Mouse (Mus musculus) hindbrain, embryonic 15.5 days (tissue): ENCODE data around the gene Vwa7. TPM values are rescaled to one million over a fixed set of nuclear protein-coding genes. Genes with fewer than 3 reads are reported as not detected.
"Not testable (repeated sequence)": the region's sequence is repeated elsewhere in the genome, so short reads cannot be mapped to it uniquely, and the experiment has no call there.

ENCODE experiments used
- ATAC-seq: fragments of 200-750 bp; cut with Nextera tagmentation; 2 replicates; pipeline ENCODE4 v1.8.0; 2017; ENCODE audit warnings: low read depth, moderate number of reproducible peaks, moderate TSS enrichment; ENCODE audit not compliant: low FRiP score
- H3K27ac ChIP-seq: fragments of 300-500 bp; sonication (generic); replicated peaks from 2 replicates; pipeline ENCODE4 v1.5.1; 2015; ENCODE audit warnings: mild to moderate bottlenecking, inconsistent platforms
- H3K27me3 ChIP-seq: fragments of 300-500 bp; sonication (generic); 2 replicates; pipeline ENCODE4 v1.6.1; 2015; ENCODE audit warnings: control low read depth, inconsistent platforms
- H3K36me3 ChIP-seq: fragments of 300-500 bp; sonication (generic); 2 replicates; pipeline ENCODE4 v1.6.1; 2015; ENCODE audit warnings: control low read depth, inconsistent platforms
- H3K4me1 ChIP-seq: fragments of 300-500 bp; sonication (generic); replicated peaks from 2 replicates; pipeline ENCODE4 v1.6.1; 2015; ENCODE audit warnings: control low read depth, inconsistent platforms
- H3K4me2 ChIP-seq: fragments of 300-500 bp; sonication (generic); 2 replicates; pipeline ENCODE4 v1.6.1; 2015; ENCODE audit warnings: moderate library complexity, mild to moderate bottlenecking, inconsistent platforms
- H3K4me3 ChIP-seq: fragments of 300-500 bp; sonication (generic); 2 replicates; pipeline ENCODE4 v1.5.1; 2015; ENCODE audit warnings: mild to moderate bottlenecking, inconsistent platforms
- H3K9ac ChIP-seq: fragments of 300-500 bp; sonication (generic); 2 replicates; pipeline ENCODE4 v1.6.1; 2015; ENCODE audit warnings: inconsistent platforms
- H3K9me3 ChIP-seq: fragments of 300-500 bp; sonication (generic); 2 replicates; pipeline ENCODE4 v1.6.1; 2016; ENCODE audit warnings: control low read depth, inconsistent platforms
- WGBS: fragments of 180-500 bp; shearing (Covaris S2); methylation state at CpG from one replicate; pipeline ENCODE4 v1.1.7; 2015; 5-methylcytosine and 5-hydroxymethylcytosine counted together
- polyA plus RNA-seq: library from polyadenylated mRNA; unstranded; fragments of >200 nt; fragmentation: Nextera tagmentation; extraction: Ambion mirVana; gene quantifications from 2 replicates; pipeline ENCODE4 v1.2.1, GENCODE M21; 2015

Vwa7 gene
- polyA plus RNA-seq, 1 experiment from 2014 or later = 0.14 TPM

GRCm38 (mm10) chr17:35001452-35002152, 14.8 kb upstream of the Vwa7 start:
- peak; percentile 55 for ATAC-seq
- H3K27ac ChIP-seq = peak overlapping the region; percentile 96
- H3K9ac ChIP-seq = peak overlapping the region; percentile 97
- under 1% methylated on average over 35 of the region's 35 CpGs for WGBS
- H3K4me3 ChIP-seq = peak overlapping the region; percentile 63
- no peaks in the 10 kb centered on the region for H3K9me3 ChIP-seq
- peaks cover 29% of the 10 kb centered on the region for H3K4me1 ChIP-seq
- H3K36me3 ChIP-seq = peaks cover 16% of the 10 kb centered on the region
- no peaks in the 10 kb centered on the region for H3K27me3 ChIP-seq
- H3K4me2 ChIP-seq = peak overlapping the region; percentile 99

GRCm38 (mm10) chr17:35002153-35002865, 14.1 kb upstream of the Vwa7 start:
- no peaks in the 10 kb centered on the region for H3K9me3 ChIP-seq
- peak overlapping the region; percentile 99 for H3K4me2 ChIP-seq
- 10% methylated on average over 12 of the region's 12 CpGs for WGBS
- H3K9ac ChIP-seq = peak overlapping the region; percentile 97
- H3K36me3 ChIP-seq = peaks cover 20% of the 10 kb centered on the region
- H3K27me3 ChIP-seq = no peaks in the 10 kb centered on the region
- H3K27ac ChIP-seq = peak overlapping the region; percentile 96
- peaks cover 29% of the 10 kb centered on the region for H3K4me1 ChIP-seq
- ATAC-seq = no peak
- H3K4me3 ChIP-seq = peak overlapping the region; percentile 63

- Histone ChIP-seq H3K4me1 (peaks cover 29% of the 10 kb centered on the region), H3K27me3 (no peaks in the 10 kb centered on the region), H3K27ac (no peak overlapping the region), H3K4me2 (peak overlapping the region; percentile 99; the same call in 1 of the 2 replicates), H3K9ac (no peak overlapping the region), H3K4me3 (no peak overlapping the region), H3K9me3 (no peaks in the 10 kb centered on the region), H3K36me3 (peaks cover 26% of the 10 kb centered on the region)
- WGBS = 77% methylated on average over 9 of the region's 9 CpGs
- no peak for ATAC-seq
These were observed 13.1 kb upstream of the Vwa7 start for GRCm38 (mm10) chr17:35003022-35003838.

- H3K4me1 ChIP-seq = peaks cover 29% of the 10 kb centered on the region
- H3K4me3 ChIP-seq = no peak overlapping the region
- no peak overlapping the region for H3K9ac ChIP-seq
- H3K36me3 ChIP-seq = peaks cover 31% of the 10 kb centered on the region
- no peak overlapping the region for H3K4me2 ChIP-seq
- H3K27me3 ChIP-seq = no peaks in the 10 kb centered on the region
- no peak for ATAC-seq
- H3K27ac ChIP-seq = no peak overlapping the region
- no peaks in the 10 kb centered on the region for H3K9me3 ChIP-seq
- WGBS = 96% methylated on average over 17 of the region's 17 CpGs
These were observed 12.2 kb upstream of the Vwa7 start for GRCm38 (mm10) chr17:35004075-35004717.

GRCm38 (mm10) chr17:35005158-35005557, 11.2 kb upstream of the Vwa7 start:
- Histone ChIP-seq H3K4me3 (no peak overlapping the region), H3K9me3 (no peaks in the 10 kb centered on the region), H3K4me2 (no peak overlapping the region), H3K9ac (no peak overlapping the region), H3K27ac (no peak overlapping the region), H3K4me1 (peaks cover 23% of the 10 kb centered on the region), H3K27me3 (no peaks in the 10 kb centered on the region), H3K36me3 (peaks cover 36% of the 10 kb centered on the region)
- 95% methylated on average over 10 of the region's 10 CpGs for WGBS
- no peak for ATAC-seq

- 95% methylated on average over 4 of the region's 5 CpGs for WGBS
- not testable (repeated sequence) for H3K9me3 ChIP-seq, H3K27ac ChIP-seq, H3K4me3 ChIP-seq, ATAC-seq, H3K9ac ChIP-seq, H3K4me2 ChIP-seq, H3K27me3 ChIP-seq
- Histone ChIP-seq H3K36me3 (peaks cover 43% of the 10 kb centered on the region), H3K4me1 (peaks cover 23% of the 10 kb centered on the region)
These were observed 10.5 kb upstream of the Vwa7 start for GRCm38 (mm10) chr17:35005902-35006301.

GRCm38 (mm10) chr17:35007387-35007991, 8.9 kb upstream of the Vwa7 start:
- Histone ChIP-seq H3K9me3 (no peaks in the 10 kb centered on the region), H3K9ac (no peak overlapping the region), H3K4me1 (peaks cover 12% of the 10 kb centered on the region), H3K27ac (no peak overlapping the region), H3K4me2 (no peak overlapping the region), H3K4me3 (no peak overlapping the region), H3K36me3 (peaks cover 59% of the 10 kb centered on the region), H3K27me3 (no peaks in the 10 kb centered on the region)
- 96% methylated on average over 7 of the region's 7 CpGs for WGBS
- no peak for ATAC-seq

- Histone ChIP-seq H3K4me2 (no peak overlapping the region), H3K36me3 (peaks cover 80% of the 10 kb centered on the region), H3K4me1 (no peaks in the 10 kb centered on the region), H3K27me3 (no peaks in the 10 kb centered on the region), H3K9me3 (no peaks in the 10 kb centered on the region), H3K4me3 (no peak overlapping the region), H3K9ac (no peak overlapping the region), H3K27ac (no peak overlapping the region)
- WGBS = 76% methylated on average over 7 of the region's 7 CpGs
- no peak for ATAC-seq
These were observed 6.8 kb upstream of the Vwa7 start for GRCm38 (mm10) chr17:35009586-35009985.

GRCm38 (mm10) chr17:35011440-35011839, 4.9 kb upstream of the Vwa7 start:
- Histone ChIP-seq H3K9ac (no peak overlapping the region), H3K27ac (no peak overlapping the region), H3K36me3 (peaks cover 77% of the 10 kb centered on the region), H3K4me1 (0 out of 2 replicates have a peak, but pooled peaks cover 3% of the 10 kb centered on the region), H3K4me2 (no peak overlapping the region), H3K27me3 (no peaks in the 10 kb centered on the region), H3K4me3 (no peak overlapping the region), H3K9me3 (no peaks in the 10 kb centered on the region)
- ATAC-seq = no peak
- 92% methylated on average over 8 of the region's 8 CpGs for WGBS

- Histone ChIP-seq H3K9ac (no peak overlapping the region), H3K9me3 (no peaks in the 10 kb centered on the region), H3K4me2 (no peak overlapping the region), H3K27me3 (no peaks in the 10 kb centered on the region), H3K36me3 (peaks cover 71% of the 10 kb centered on the region), H3K4me1 (0 out of 2 replicates have a peak, but pooled peaks cover 3% of the 10 kb centered on the region), H3K4me3 (no peak overlapping the region), H3K27ac (no peak overlapping the region)
- WGBS = 84% methylated on average over 13 of the region's 13 CpGs
- no peak for ATAC-seq
These were observed 3.9 kb upstream of the Vwa7 start for GRCm38 (mm10) chr17:35012430-35012829.

- no peak overlapping the region for H3K9ac ChIP-seq
- H3K36me3 ChIP-seq = peaks cover 66% of the 10 kb centered on the region
- no peak overlapping the region for H3K4me3 ChIP-seq
- no peaks in the 10 kb centered on the region for H3K27me3 ChIP-seq
- H3K4me1 ChIP-seq = 0 out of 2 replicates have a peak, but pooled peaks cover 3% of the 10 kb centered on the region
- WGBS = 83% methylated on average over 6 of the region's 6 CpGs
- no peak for ATAC-seq
- no peaks in the 10 kb centered on the region for H3K9me3 ChIP-seq
- no peak overlapping the region for H3K27ac ChIP-seq
- H3K4me2 ChIP-seq = no peak overlapping the region
These were observed 3.2 kb upstream of the Vwa7 start for GRCm38 (mm10) chr17:35013221-35013620.
